Mouse (Mus musculus) kidney, adult 18-20 months (tissue): ENCODE measurements around the gene Gm3373.
"Not testable (repeated sequence)": the region's sequence is repeated elsewhere in the genome, so short reads cannot be mapped to it uniquely, and the experiment has no call there.

Experiments used
- DNase-seq: peaks from one replicate; pipeline ENCODE4 v3.0.0; 2021

The Gm3373 gene

DNA sequence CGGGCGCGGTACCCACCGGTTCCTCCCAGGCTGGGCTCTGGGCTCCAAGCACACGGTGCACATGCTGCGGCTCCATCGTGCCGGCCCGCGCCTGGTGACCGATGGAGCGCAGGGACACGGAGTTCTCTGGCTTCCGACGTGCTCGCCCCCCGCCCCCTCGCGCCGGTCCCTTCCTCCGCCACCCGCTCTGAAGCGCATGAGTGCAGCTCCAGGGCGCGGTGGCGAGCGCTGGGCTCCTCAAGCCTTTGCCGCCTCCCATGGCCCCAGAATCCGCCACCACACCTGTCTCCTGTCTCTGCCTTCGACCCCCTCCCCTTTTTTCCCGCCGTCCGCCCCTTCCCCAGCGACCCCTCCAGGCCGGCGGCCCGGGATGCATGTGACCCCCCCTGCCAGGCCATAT, at the start of gene Gm3373:
Gm3373 (minus strand) TSS at position 101 of the 400 bp plus-strand sequence.
- not testable (repeated sequence) for DNase-seq

DNA sequence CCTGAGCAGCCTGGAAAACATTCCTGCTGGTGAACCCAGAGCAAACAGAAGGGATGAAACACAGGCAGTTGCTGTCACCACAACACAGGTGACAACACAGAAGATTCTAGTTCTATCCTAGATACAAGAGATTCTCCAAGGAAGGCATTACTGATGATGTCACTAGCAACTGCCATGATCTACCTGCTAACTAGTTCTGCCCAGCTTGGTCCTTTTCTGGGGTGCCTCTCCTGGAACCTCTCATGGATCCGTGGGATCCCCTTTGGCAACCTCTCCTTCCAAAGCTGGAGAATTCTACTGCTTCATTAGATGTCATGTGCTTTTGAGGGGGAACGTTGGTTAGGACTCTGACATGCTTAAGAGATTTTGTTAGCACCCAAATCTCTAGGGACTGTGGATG, 54.0 kb downstream of the Gm3373 start, which contains the start of gene Gm9603:
Gm9603 (minus strand) TSS at position 101 of the 400 bp plus-strand sequence.
- DNase-seq, result not testable (repeated sequence)
